Mouse (Mus musculus): ENCODE results near the gene Tap1.
A peak's percentile ranks its signal among the peaks of the same experiment; 100 is the strongest.

Gene Tap1

DNA sequence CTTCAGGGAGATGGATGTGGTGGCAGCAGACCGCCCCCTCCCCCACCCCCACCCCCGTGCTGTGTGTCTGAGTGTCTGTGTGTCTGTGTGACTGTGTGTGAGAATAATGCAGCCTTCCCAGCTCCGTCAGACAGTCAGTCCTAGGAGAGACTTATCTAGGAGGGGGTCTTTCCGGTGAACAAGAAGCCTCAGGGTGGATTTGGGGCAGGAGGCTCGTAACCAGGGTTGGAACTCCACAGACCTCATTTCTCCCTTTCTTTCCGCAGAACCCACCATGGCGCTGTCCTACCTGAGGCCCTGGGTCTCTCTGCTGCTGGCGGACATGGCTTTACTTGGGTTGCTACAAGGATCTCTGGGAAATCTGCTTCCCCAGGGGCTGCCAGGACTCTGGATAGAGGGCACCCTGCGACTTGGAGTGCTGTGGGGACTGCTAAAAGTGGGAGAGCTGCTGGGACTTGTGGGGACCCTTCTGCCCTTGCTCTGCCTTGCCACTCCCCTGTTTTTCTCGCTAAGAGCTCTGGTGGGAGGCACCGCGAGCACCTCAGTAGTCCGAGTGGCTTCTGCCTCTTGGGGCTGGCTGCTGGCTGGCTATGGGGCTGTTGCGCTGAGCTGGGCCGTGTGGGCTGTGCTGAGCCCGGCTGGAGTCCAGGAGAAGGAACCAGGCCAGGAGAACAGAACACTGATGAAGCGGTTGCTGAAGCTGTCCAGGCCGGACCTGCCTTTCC lies 17.8 kb downstream of the Tap1 start:
- DNase-seq = peak; percentile 95

DNA sequence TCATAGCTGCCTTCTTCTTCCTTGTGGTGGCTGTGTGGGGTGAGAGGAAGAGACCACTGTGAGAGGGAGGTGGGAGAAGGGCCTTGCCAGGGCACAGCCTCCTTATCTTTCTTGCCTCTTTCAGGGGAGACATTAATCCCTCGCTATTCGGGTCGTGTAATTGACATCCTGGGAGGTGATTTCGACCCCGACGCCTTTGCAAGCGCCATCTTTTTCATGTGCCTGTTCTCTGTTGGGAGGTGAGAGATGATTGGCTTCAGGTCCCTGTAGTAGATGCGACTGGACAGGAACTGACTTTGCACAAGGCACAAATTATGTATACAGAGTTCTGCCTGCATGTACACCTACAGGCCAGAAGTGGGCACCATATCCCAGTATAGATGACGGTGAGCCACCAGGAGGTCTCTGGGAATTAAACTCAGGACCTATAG lies 18.4 kb downstream of the Tap1 start:
- peak; percentile 95 for DNase-seq

DNA sequence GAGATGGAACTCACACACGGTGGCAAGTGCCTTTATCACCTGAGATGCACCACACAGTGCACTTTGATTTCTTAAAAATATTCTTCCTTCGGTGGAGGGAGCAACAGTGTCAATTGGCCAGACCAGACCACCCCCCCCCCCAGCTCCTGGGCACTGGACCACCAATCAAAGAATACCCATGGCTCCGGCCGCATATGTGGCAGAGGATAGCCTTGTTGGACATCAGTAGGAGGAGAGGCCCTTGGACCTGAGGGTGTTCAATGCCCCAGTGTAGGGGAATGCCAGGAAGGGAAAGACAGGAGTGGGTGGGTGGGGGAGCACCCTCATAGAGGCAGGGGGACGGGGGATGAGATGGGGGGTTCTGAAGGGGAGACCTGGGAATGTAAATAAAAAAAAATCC lies 19.4 kb downstream of the Tap1 start:
- DNase-seq = peak; percentile 91

GRCm38 (mm10) chr17:34207456-34207855 lies 20.1 kb downstream of the Tap1 start:
- peak; percentile 91 for DNase-seq

DNA sequence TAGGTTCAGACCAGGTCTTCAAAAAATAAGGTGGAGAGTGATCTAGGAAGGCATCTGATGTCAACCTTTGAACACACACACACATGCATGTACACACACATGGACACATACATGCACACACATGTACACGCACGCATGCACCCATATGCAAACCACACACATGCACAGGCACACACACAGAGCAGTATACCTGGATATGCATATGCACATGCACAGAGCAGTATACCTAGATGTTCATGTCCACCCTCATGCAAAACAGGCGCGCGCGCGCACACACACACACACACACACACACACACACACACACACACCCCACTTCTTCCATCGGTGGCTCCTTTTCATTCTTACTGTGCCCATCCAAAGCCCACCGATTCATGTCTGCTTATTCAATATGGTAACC lies 20.5 kb downstream of the Tap1 start:
- peak; percentile 88 for DNase-seq

DNA sequence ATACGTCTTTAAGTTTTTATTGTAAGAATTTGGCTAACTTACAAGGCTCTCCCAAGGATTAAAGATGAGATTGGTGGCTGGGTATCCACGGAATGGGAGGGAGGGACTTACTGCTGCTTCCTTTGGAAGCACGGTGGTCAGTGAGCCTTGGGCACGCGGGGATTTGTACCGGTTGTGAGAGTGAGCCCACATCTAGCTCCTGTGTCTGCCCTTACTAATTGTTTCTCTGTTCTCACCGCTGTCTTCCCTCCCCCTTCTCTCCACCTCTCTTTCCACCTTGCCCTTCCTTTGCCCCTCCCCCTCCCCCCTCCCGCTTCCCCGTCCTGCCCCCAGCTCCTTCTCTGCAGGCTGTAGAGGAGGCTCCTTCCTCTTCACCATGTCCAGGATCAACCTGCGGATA lies 21.1 kb downstream of the Tap1 start:
- DNase-seq = peak; percentile 61

DNA sequence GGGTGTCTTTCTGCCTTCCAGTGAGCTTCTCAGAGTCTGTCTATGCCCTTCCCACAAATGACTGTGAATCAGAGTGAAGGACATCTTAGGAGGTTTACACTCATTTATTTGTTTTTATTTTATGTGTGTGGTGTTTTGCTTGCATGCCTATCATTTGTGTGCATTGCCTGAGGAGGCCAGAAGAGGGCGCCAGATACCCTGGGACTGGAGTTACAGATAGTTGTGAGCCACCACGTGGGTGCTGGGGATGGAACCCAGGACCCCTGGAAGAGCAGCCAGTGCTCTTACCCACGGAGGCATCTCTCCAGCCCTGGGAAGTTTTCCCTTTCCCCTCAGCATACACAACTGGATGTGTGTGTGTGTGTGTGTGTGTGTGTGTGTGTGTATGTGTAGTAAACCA lies 22.3 kb downstream of the Tap1 start:
- peak; percentile 80 for DNase-seq

DNA sequence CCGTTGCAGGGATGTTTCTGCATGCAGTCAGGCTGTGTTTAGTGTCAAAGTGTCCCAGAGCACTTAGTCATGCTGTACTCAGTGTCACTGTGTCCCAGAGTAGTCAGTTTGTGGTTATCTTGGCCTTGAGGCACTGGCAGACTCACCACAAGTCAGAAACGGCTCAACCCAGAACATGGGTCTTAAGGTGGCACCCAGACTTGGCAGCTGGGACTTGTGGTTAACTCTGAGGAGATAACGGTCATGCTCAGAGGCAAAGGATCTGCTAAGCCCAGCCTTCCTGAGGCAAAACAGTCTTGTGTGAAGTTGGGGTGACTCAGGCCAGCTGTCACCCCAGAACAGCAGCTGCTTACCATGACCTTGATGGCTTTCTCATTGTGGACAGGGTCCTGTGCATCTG lies 23.2 kb downstream of the Tap1 start:
- peak; percentile 88 for DNase-seq

DNA sequence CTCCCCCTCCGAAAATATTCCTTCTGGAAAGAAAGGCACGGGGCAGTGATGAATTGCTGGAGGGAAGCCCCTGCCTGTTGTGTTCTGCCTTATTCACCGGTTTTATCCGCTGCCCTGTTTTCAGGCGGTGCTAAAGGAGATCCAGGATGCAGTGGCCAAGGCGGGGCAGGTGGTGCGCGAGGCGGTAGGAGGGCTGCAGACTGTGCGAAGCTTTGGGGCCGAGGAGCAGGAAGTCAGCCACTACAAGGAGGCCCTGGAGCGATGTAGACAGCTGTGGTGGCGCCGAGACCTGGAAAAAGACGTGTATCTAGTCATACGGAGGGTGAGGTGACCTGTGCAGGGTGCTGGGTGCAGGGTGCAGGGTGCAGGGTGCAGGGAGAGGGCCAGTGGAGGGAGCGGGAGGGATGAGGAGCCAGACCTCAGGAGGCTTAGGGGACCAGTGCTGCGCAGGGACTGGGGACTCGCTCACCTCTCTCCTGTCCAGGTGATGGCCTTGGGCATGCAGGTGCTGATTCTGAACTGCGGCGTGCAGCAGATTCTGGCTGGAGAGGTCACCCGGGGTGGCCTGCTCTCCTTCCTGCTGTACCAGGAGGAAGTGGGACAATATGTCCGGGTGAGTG lies 24.5 kb downstream of the Tap1 start:
- DNase-seq = peak; percentile 74

DNA sequence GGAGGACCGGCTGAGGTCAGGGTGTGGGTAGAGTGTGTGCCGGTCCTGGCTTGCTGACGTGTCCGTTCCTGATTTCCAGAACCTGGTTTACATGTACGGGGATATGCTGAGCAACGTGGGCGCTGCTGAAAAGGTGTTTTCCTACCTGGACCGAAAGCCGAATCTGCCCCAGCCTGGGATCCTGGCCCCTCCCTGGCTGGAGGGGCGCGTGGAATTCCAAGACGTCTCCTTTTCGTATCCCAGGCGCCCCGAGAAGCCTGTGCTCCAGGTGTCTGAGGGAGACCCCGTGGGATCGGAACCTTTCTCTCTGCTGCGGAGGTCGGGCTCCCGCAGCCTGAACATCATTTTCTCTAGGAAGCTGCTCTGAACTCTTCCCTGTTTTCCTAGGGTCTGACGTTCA lies 26.6 kb downstream of the Tap1 start:
- peak; percentile 76 for DNase-seq

- peak; percentile 80 for DNase-seq
Measured at GRCm38 (mm10) chr17:34215176-34215575, 27.8 kb downstream of the Tap1 start.

- peak; percentile 85 for DNase-seq
Measured at GRCm38 (mm10) chr17:34217216-34217928, 30.0 kb downstream of the Tap1 start.

GRCm38 (mm10) chr17:34217986-34218385 lies 30.6 kb downstream of the Tap1 start:
- DNase-seq = peak; percentile 71

GRCm38 (mm10) chr17:34218675-34219074 lies 31.3 kb downstream of the Tap1 start:
- peak; percentile 99 for DNase-seq

DNA sequence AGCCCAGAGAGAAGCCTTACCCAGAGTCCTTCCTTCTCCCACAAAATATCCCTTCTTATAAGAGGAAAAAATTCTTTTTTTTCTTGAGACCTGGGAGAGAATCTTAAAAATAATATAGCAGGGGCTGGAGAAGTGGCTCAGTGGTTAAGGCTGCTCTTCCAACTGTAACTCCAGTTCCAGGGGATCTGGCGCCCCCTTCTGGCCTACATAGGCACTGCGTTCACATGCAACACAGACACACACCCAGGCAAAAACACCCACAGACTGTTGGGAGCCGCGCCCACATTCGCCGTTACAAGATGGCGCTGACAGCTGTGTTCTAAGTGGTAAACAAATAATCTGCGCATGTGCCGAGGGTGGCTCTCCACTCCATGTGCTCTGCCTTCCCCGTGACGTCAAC lies 31.7 kb downstream of the Tap1 start:
- DNase-seq = peak; percentile 92

- peak; percentile 85 for DNase-seq
Measured at GRCm38 (mm10) chr17:34219801-34220200, 32.4 kb downstream of the Tap1 start.

DNA sequence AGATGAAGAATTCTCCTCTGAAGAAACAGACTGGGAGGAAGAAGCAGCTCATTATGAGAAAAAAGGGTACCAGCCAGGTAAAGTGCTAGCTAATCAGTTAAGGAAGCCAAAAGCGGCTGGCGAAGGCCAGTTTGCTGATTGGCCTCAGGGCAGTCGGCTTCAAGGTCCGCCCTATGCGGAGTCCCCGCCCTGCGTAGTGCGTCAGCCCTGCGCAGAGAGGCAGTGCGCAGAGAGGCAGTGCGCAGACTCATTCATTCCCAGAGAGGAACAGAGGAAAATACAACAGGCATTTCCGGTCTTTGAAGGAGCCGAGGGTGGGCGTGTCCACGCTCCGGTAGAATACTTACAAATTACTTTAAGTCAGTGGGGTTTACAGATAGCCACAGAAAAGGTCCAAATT lies 33.0 kb downstream of the Tap1 start:
- peak; percentile 93 for DNase-seq

DNA sequence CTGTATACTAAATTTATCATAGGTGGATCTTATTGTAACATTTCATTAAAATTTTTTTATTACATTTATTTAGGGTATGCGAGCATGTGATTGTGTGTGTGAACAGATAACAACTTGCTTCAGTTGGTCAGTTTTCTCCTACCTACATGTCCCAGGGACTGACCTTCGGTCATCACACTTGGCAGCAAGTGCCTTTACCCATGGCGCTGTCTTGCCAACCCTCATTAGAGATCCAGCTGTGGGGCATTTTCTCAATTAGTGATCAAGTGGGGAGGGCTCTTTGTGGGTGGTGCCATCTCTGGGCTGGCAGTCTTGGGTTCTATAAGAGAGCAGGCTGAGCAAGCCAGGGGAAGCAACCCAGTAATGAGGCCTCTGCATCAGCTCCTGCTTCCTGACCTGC lies 37.5 kb downstream of the Tap1 start:
- peak; percentile 54 for DNase-seq

DNA sequence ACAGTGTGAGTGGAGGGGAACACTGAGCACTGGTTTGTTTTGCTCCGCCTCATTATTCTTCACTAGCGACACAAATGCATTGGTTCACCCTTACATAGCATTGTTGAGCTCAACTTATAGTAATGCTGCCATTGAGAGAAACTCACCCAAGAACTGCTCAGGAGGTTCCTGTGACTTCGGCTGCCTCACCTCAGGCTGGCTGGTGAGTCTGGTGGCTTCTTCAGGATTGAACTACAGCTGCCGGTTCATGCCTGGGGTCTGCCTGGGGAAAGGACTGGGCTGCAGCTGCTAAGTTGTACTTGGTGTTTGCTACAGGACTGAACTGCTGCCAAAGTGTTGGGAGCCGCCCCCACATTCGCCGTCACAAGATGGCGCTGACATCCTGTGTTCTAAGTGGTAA lies 38.1 kb downstream of the Tap1 start:
- peak; percentile 60 for DNase-seq

GRCm38 (mm10) chr17:34225911-34226310 lies 38.6 kb downstream of the Tap1 start:
- peak; percentile 90 for DNase-seq

- peak; percentile 96 for DNase-seq
Measured at GRCm38 (mm10) chr17:34230971-34231370, 43.6 kb downstream of the Tap1 start.

DNA sequence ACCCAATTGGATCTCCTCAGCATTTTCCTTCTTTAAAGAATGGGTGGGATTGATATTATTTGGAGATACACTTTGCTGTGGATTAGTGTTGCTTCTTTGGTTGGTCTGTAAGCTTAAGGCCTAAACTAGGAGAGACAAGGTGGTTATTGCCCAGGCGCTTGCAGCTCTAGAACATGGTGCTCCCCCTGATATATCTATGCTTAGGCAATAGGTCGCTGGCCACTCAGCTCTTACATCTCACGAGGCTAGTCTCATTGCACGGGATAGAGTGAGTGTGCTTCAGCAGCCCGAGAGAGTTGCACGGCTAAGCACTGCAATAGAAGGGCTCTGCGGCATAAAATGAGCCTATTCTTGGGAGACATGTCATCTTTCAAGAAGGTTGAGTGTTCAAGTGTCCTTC lies 44.7 kb downstream of the Tap1 start:
- DNase-seq = peak; percentile 93

DNA sequence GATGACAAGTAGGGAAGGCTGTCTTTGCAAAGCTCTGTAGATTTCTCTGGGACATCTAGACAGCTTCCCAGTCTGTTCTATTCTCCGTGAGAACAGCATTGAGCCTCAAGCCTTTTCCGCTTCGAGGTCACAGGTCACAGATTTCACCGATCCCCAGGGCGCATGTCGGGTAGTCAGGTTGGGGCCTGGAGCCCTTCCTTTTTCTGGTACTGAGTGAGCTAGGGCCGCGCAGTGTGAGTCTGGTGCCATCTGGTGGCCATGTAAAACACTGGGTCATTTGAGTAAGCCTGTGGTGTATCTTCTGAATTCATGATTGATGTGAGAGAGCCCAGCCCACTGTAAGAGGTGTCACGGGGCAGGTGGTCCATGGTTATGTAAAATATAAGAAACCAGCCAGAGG lies 47.6 kb downstream of the Tap1 start:
- peak; percentile 98 for DNase-seq

DNA sequence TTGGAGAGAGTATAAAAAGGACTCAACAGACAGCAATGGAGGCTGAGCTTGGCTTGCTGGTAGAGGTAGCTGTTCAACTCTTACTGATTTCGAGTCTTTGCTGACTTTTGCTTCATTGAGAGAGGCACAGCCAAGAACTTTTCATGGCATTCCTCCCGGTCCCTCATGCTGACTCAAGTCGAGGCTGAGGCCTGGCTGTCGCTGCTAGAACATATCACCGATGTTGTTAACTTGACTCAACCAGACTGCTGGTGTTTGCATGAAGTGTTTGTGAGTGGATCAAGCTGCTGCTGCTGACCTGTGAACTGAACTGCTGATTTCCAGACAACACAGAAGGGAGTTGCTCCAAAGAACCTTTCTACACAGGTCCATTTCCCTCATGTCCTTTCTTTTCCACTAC lies 49.3 kb downstream of the Tap1 start:
- peak; percentile 88 for DNase-seq
